Mouse (Mus musculus): ENCODE measurements around the gene Tfip11. TPM values are rescaled to one million over a fixed set of nuclear protein-coding genes. Genes with fewer than 3 reads are reported as not detected.

Gene Tfip11
- total RNA-seq, 4 experiments from 2014 or later, result 40.5 to 43.7 (median 42.7) TPM

DNA sequence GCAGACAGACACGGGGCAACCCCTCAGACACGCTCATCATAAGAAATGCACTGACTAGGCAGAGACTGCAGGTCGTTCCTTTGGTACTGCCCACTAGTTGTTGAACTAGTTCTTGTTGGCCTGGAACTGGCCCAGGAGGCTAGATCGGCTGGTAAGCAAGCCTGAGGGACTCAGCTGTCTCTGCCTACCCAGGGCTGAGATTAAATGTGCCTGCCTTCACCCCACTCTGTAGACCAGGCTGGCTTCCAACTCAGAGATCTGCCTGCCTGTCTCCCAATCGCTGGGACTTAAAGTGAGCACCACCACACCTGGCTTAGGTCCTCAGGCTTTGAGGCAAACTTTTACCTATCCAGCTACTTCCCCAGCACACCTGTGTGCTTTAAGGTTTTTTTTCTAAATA, 5.8 kb upstream of the Tfip11 start:
- no peak for DNase-seq (ENCODE audit: low spot score in 2 of 2)

DNA sequence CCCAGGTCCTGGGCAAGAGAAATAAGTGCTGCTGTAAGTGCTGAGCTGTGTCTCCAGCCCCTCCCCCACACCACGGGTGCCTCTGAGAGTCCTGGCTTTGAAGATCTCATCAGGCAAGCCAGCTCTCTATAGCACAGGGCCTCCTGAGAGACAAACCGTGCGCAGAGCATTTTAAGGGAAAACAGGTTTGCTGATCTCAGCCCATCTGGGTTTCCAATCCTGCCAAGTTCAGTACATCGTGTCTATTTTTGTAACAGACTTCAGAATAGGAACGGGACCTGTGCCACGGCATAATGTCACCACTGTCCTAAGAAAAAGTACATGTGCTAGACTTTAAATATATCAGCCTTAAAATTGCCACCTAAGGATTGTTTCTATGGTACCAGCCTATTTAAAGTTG, 5.2 kb upstream of the Tfip11 start:
- peak; percentile 85 to 91 for DNase-seq (ENCODE audit: low spot score in 2 of 2)

- no peak for DNase-seq (ENCODE audit: low spot score in 2 of 2)
Measured at GRCm38 (mm10) chr5:112321376-112321775, 4.8 kb upstream of the Tfip11 start.

- no peak for DNase-seq (ENCODE audit: low spot score in 2 of 2)
Measured at GRCm38 (mm10) chr5:112323246-112323645, 2.9 kb upstream of the Tfip11 start.

GRCm38 (mm10) chr5:112324637-112325545, 1.3 kb upstream of the Tfip11 start:
- no peak for DNase-seq (ENCODE audit: low spot score in 2 of 2)

DNA sequence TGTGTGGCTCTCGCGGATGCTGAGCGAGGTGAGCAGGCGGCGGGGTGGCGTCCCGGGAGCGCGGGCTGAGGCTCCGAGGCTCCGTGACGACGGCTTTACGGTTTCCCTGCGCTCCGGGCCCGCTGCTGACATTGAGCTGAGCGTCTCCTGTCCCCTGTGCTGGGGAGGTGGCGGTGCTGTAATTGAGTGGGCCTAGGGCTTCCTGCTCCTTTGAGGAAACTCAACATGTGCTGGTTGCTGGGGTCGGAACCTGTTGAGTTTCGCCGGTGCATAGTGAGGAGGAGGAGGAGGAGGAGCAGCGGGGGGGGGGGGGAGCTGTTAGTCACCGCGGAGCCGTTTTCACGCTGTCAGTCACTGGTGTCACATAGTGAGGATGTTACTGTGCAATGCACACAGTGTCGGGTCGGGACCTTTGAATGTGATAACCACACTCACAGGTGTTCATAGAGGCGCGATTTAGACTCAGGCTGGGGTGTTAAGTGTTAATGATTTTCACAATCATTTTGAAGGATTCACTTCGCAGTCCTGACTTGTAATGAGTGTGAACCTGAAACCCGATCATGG, 370 bp downstream of the Tfip11 start:
- DNase-seq (ENCODE audit: low spot score in 2 of 2), result no peak

DNA sequence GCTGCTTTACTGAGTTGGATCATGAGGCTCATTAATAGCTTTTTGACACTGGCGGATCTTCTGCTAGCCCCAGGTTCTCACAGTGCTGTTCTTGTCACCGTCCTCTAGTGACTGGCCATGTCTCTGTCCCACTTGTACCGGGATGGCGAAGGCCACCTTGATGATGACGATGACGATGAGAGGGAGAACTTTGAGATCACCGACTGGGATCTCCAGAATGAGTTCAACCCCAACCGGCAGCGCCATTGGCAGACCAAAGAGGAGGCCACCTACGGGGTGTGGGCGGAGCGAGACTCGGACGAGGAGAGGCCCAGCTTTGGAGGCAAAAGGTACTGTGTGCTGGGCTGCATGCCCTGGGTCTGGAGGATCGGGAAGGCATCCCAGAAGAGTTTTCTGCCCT, 1.7 kb downstream of the Tfip11 start:
- DNase-seq (ENCODE audit: low spot score in 2 of 2), result no peak

DNA sequence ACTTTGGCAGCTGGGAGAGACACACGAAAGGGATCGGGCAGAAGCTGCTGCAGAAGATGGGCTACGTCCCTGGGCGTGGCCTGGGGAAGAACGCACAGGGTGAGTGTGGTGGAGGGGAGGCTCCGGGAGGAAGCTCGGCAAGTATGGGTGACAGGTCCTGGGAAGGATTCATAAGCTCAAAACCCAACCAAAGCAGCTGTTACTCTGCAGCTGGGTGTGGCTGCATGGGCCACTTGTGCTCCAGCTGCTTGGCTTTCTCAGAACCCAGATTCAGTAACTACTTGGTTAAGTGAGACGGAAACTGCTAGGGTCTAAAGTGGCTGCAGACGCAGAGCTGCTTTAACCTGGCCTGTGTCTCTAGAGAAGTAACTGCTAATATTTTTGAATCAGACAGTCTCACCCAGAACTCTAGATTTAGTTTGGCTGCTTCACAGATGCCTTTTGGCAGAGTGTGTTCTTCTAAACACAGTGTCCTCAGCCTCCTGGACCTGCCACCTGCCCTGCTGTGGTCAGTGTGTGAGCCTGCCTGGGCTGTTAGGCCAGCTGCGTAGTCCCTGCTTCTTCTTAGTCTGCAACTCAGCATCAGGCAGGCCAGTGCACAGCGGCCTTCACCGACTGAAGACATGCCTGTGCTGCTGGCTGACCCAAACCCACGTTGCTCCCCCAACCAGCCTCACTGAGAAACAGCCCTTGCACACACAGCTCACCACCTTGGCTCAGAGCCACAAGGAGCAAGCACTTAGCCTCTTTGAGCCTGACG, 3.8 kb downstream of the Tfip11 start:
- DNase-seq (ENCODE audit: low spot score in 2 of 2), result no peak

DNA sequence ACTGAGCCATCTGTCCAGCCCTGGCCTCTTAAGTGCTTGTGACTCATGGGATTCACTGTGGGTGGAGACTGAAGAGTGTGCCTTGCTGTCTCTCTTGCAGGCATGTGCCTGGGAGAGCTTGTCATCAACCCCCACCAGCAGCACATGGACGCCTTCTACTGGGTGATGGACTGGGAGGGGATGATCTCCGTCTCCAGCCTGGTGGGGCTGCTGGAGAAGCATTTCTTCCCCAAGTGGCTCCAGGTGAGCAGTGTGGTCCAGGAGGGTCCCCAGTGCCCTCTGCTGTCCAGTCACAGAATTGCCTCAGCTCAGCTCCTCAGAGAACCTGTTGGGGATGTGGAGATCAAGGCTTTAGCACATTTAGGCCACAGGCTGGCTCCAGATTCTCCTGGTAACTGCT, 9.3 kb downstream of the Tfip11 start:
- DNase-seq (ENCODE audit: low spot score in 2 of 2), result no peak

DNA sequence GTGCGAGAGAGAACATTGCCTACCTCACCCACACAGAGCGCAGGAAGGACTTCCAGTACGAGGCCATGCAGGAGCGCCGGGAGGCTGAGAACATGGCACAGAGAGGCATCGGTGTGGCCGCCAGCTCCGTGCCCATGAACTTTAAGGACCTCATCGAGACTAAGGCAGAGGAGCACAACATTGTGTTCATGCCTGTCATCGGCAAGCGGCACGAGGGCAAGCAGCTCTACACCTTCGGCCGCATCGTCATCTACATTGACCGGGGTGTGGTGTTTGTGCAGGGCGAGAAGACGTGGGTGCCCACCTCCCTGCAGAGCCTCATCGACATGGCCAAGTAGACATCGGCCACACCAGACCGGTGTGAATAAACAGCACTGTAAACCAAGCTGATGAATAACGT, 10.8 kb downstream of the Tfip11 start:
- no peak for DNase-seq (ENCODE audit: low spot score in 2 of 2)

DNA sequence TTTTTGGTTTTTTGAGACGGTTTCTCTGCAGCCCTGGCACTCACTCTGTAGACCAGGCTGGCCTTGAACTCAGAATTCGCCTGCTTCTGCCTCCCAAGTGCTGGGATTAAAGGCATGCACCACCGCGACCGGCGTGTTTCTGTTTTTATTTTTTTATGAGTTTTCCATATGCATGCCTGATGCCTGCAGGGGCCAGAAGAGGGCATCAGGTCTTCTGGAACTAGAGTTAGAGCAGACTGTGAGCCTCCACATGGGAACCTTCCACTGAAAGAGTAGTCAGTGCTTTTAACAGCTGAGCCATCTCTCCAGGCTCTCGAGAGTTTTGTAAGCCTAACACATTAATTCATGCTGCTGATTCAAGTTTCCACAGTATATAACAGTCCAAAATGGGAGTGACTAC, 13.1 kb downstream of the Tfip11 start:
- DNase-seq (ENCODE audit: low spot score in 2 of 2), result no peak

DNA sequence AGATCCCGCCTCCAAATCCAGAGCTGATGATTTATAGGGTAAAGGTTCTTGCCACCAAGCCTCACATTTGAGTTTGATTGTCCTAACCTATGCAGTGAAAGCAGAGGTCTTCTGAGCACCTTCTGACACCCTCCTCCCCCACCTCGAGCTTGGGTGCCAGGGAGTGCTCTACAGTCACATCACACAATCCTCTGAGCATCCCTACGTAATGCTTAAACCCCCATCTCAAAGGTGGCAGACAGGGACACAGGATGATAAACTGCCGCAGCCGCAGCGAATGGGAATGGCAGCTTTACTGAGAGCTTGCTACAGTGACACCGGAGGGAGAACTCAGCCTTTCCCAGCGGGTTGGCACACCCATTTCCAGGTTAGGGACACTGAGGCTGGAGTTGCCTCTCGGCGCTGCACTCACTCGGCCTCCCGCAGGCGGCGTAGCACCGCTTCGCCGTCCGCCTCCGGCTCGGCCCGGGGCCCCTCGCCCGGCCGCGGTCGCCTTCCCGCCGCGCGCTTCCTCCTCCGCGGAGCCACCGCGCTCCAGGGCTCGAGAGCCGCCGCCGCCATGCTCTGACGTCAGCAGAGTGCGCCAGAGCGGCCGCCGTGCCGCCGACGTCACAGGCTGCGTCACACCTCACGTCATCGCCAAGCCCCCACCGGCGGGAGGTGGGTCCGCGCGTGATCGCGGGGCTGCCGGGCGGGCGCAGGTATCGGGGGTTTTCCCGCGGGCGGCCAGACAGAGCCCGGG, 16.5 kb downstream of the Tfip11 start, which contains the start of the genes Srrd and Hps4:
TSS of gene Srrd (minus strand) at position 578 of the 742 bp plus-strand sequence.
TSS of gene Hps4 (plus strand) at position 621 of the 742 bp plus-strand sequence.
- peak; percentile 66 to 87 for DNase-seq (ENCODE audit: low spot score in 2 of 2)

- no peak for DNase-seq (ENCODE audit: low spot score in 2 of 2)
Measured at GRCm38 (mm10) chr5:112343205-112343595, 17.0 kb downstream of the Tfip11 start.

DNA sequence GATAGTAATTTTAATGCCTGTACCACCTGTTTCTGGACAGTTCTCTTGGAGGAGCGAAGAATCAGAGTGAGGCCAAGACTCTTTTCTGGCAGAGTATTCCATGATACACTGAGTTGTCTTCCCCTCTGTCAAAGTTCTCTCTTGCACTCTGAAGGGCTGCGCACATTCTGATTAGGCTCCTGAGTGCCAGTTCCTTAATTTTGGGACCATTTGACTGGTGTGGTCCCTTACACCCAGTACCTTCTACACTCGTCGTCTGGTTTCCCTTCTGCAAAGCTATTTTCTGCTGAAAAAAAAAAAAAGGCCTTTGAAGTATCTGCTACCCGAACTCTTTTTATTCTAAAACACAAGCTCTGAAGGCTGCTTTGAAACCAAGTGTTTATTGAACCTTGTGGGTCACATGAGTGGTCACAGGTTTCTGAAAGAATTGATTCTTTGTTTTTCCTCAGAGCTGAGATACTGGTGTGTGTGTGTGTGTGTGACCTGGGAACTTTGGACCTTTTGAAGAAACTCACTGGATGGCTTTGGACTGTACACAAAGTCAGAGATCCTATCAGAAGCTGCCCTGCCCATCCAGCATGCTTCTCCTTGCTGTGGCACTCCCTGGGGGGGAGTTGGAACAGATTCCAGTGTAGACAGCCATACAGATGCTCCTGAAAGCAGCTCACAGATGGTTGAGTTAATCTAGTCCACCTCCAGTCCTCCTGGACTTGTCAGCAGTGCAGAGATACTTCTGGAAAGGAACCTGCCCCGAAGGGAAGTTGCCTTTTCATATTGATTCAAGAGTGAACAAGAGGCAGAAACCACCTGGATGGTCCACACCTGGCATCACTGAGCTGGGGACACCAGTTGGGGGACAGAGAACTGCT, 18.2 kb downstream of the Tfip11 start:
- DNase-seq (ENCODE audit: low spot score in 2 of 2), result peak; percentile 65 to 69

DNA sequence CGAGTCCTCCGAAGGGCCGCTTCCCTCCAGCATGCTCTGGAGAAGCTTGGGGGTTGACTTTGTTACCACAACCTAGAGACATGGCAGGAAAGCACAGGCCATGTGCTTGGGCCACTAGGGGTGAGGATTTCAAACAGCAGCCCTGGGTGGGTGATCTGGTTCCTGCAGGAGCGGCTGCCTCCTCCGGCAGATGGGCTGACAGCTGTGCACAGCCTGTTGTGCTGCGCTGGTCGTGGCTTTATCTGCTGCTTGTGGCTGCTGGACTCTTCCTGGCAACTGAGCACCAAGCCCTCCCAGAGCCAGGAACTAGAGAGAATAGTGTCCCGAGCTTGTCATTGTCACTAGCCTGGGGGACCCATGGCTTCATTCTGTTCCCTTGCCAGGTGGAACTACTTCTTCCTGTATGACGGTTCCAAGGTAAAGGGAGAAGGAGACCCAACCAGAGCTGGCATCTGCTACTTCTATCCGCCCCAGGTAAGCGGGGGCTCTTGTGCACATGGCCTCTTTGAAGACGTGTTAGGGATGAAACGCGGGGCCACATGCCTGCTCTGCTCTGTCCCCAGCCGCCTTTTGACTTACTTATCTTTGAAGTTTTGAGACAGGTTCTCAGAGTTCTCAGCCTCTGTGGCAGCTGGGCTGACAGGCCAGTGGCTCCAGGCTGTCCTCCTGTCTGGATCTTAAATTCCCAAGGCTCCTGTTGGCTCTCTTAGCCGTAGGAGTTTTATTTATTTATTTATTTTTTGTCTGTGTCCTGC, 20.2 kb downstream of the Tfip11 start:
- no peak for DNase-seq (ENCODE audit: low spot score in 2 of 2)

GRCm38 (mm10) chr5:112349169-112349568, 23.0 kb downstream of the Tfip11 start:
- DNase-seq (ENCODE audit: low spot score in 2 of 2), result no peak

DNA sequence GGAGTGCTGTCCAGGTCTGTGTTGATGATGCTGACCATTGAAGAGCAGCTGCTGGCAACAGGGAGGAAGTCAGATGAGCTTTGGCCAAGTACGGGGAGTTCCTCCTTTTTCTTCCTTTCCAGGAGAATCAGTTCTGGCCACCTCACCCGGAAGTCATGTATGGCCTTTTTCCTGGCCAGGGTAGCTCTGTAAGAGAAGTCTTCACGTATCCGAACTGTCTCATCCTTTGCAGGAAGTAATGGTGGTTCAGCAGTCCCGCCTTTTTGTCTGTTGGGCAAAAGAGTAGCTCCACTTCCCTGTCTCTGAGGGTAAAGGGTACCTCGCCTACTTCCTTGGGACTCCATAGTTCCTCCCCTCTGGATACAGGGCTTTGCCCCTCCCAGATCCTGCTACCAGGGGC, 29.3 kb downstream of the Tfip11 start:
- DNase-seq (ENCODE audit: low spot score in 2 of 2), result no peak

GRCm38 (mm10) chr5:112355910-112356309, 29.8 kb downstream of the Tfip11 start, which contains the start of gene Gm6583:
Gm6583 (minus strand) TSS chr5:112356033.
- DNase-seq (ENCODE audit: low spot score in 2 of 2), result no peak

DNA sequence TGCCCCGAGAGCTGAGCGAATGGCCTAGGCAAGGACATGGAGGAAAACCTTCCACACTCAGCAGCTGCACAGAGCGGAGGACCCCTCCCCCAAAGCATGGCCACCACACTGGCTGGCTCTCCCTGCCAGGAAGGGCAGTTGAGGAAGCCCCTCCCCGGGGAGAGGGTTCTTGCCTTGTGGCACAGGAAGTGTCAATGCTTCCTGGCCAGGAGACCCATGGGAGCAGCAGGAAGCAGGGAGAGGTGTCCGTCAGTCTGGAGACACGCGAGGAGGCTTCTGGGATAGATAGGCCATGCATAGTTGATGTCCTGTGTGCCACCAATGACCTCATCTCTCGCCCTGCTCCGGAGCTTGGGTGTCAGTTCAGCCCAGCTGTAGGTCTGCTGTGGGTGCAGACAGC, 30.2 kb downstream of the Tfip11 start:
- DNase-seq (ENCODE audit: low spot score in 2 of 2), result no peak

- DNase-seq (ENCODE audit: low spot score in 2 of 2), result no peak
Measured at GRCm38 (mm10) chr5:112359520-112359919, 33.4 kb downstream of the Tfip11 start.
